Mouse (Mus musculus) liver, embryonic 14 days (tissue): ENCODE data around the gene Chst12. TPM values are rescaled to one million over a fixed set of nuclear protein-coding genes. Genes with fewer than 3 reads are reported as not detected.

Experiments
- polyA plus RNA-seq: library from polyadenylated mRNA; depleted of rRNA; stranded (reverse); fragments of >200 nt; gene quantifications from 2 replicates; pipeline ENCODE4 v1.2.3, GENCODE M21; 2012; rRNA removed

The Chst12 gene
- 3.4 and 4.5 TPM in 2 replicates for polyA plus RNA-seq

GRCm38 (mm10) chr5:140505208-140505780, at the start of gene Chst12:
TSS of gene Chst12 (plus strand) at chr5:140505550.

GRCm38 (mm10) chr5:140564896-140565295, 59.5 kb downstream of the Chst12 start, which contains the start of gene Grifin:
TSS of gene Grifin (minus strand) at chr5:140565071.

Other genes with a start within 250 kb of the Chst12 start
- gene Mad1l1, start 184.0 kb upstream of the Chst12 start, polyA plus RNA-seq: 14.8 and 15.3 TPM in 2 replicates
- 20.2 and 21.3 TPM in 2 replicates for gene Nudt1, start 183.9 kb upstream of the Chst12 start, polyA plus RNA-seq
- gene Mrm2, start 173.7 kb upstream of the Chst12 start, polyA plus RNA-seq: 6.0 and 7.2 TPM in 2 replicates
- 6.1 and 6.9 TPM in 2 replicates for gene Snx8, start 116.3 kb upstream of the Chst12 start, polyA plus RNA-seq
- gene Eif3b, start 86.2 kb upstream of the Chst12 start, polyA plus RNA-seq: 88.6 and 93.9 TPM in 2 replicates
- gene Gm4869, start 59.9 kb upstream of the Chst12 start, polyA plus RNA-seq: 0.01 TPM in 1 of 2 replicates, not detected in the other
- gene Grifin, start 59.5 kb downstream of the Chst12 start, polyA plus RNA-seq: 2.4 and 3.0 TPM in 2 replicates
- gene Lfng, start 101.8 kb downstream of the Chst12 start, polyA plus RNA-seq: 9.3 and 12.0 TPM in 2 replicates
- gene Ttyh3, start 143.5 kb downstream of the Chst12 start, polyA plus RNA-seq: 6.4 and 8.1 TPM in 2 replicates
- 4.1 and 4.2 TPM in 2 replicates for gene Iqce, start 196.8 kb downstream of the Chst12 start, polyA plus RNA-seq
- gene Brat1, start 199.5 kb downstream of the Chst12 start, polyA plus RNA-seq: 4.5 and 4.8 TPM in 2 replicates
- 0.61 and 0.81 TPM in 2 replicates for gene Amz1, start 218.6 kb downstream of the Chst12 start, polyA plus RNA-seq